Mouse (Mus musculus) megakaryocyte-erythroid progenitor cell, adult 5-6 weeks (primary cell): Measurements from ENCODE around the gene Slc10a7. TPM values are rescaled to one million over a fixed set of nuclear protein-coding genes. Genes with fewer than 3 reads are reported as not detected.

Experiments
- ATAC-seq: replicated peaks from 2 replicates; pipeline ENCODE4 v1.8.0; 2016; ENCODE audit warnings: mild to moderate bottlenecking, inconsistent platforms; ENCODE audit not compliant: severe bottlenecking, poor library complexity, low FRiP score, low TSS enrichment
- total RNA-seq, 2 experiments: library from RNA; stranded (forward) in 1 of 2; stranded (reverse) in 1 of 2; fragments of 200-1000, 215-1000 nt in 1 of 2; fragments of >200 nt in 1 of 2; fragmentation: Nextera tagmentation in 1 of 2; gene quantifications; 2 replicates each; pipeline ENCODE4 v1.2.3; 2014 to 2017

Gene Slc10a7
- total RNA-seq, 2 experiments from 2014 or later: 13.5 to 17.1 TPM

DNA sequence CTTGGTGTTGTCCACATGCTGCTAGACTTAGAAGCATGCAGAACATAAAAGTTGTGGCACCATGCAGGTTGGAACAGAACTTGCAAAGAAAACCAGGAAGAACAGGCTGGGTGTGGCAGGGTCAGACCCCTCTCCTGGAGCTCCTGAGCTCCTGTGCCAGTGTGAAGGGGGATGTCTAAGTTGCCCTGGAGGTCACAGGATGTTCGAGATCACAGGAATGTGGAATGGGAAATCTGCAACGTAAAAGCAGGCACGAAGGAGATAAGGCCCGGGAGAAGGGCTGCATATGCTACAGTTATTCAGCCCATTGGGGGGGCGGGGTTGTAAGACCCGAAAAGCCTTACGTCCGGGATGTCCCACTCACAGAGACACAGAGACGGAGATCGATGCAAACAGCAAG, 100.2 kb downstream of the Slc10a7 start:
- no peak for ATAC-seq

DNA sequence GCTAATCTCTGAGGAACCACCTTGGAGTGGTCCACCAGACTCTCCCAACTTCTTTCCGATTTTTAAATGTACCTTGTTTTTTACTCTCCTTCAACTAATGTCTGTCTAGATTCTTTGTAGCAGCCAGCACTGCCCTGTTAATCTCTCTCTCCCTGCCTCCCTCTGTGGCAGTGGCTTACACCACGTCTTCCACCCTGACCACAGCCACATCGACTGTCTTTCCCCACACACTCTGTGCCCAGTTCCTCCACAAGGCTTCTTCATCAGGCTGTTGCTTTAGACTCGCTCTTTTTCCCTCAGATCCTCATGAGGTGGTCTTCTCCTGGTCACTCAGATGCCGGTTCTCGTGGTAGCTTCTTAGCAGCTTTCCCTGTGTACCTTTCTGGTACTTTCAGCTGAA, 101.9 kb downstream of the Slc10a7 start:
- no peak for ATAC-seq

DNA sequence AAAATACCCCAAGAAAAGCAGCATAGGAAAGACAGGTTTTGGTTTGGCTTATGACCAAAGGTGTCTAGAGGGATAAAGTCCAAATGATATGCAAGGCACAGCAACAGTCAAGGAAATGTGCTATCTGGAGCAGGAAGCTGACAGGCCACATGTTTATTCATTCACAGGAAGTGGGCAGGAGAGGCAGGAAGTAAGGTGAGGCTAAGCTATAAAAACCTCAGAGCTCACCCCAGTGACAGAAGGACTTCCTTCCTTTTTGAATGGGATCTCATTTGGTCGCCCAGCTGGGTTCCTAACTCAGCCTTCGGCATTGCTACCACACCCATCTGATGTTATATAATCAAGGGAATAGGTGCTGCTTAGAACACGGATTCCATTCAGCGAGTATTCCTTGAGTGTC, 113.2 kb downstream of the Slc10a7 start:
- ATAC-seq: no peak

DNA sequence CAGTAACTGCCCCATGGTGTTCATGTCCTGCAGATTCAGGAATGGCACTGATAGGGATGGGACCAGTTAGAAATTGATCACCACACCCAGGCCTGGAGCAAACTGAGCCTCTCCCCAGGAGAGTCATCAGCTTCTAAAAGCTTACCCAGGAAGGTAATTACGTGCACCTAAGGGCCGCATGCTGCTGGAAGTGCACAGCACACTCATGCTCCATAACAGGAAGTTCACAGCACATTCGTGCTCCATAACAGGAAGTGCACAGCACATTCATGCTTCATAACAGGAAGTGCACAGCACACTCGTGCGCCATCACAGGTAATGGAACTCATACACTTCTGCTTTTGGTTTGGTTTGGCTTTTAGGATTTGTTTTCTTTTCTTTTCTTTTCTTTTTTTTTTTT, 114.8 kb downstream of the Slc10a7 start:
- no peak for ATAC-seq

DNA sequence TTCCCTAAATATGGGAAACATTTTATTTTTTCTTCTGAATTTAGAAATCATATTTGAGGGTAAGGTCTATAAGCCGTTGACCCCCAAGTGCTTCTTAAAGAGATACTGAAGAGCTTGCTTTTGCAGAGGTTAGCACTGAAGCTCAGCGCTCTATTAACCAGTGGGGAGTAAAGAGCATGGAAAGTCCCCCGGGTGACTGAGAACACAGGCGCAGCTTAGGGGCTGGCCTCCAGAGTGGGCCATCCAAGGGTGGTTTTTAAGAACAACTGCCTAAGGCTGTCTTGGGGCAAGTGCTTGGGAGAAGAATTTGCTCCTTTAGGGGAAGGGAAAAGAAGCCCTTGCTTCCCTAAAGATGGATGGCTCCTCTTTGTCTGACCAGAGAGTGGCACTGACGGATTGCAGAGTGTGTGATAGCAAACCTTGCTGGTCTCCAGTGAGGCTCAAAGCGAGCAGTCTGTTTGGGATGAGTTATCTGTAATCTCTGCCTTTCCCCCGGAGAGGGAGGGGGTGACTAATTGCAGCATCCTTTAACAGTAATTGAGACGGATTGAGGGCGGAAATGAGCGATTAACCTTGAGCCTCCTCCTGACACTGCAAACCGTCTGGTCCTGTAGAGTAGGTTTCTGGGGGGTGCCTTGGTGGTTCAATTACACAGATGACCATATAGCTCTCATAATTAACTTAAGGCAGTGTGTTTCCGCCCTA, 115.7 kb downstream of the Slc10a7 start:
- ATAC-seq: no peak

DNA sequence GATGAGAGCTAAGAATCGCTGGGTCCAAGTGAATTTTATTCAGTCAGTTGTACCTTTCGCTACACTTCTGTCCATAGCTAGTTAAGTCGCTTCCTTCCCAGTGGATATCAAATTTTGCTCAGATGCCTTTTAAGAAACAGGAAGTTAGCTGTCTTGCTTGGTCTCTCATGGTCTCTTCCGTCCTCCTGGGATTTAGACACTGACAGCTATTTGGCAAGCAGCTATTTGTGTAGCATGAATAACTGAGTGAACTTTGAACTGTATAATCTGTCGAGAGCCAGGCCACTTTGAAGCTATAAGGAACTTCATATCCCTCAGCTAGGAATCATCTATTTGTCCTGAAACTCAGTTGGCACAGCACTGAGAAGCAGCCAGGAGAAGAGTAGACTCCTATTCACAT, 117.5 kb downstream of the Slc10a7 start:
- ATAC-seq: no peak

DNA sequence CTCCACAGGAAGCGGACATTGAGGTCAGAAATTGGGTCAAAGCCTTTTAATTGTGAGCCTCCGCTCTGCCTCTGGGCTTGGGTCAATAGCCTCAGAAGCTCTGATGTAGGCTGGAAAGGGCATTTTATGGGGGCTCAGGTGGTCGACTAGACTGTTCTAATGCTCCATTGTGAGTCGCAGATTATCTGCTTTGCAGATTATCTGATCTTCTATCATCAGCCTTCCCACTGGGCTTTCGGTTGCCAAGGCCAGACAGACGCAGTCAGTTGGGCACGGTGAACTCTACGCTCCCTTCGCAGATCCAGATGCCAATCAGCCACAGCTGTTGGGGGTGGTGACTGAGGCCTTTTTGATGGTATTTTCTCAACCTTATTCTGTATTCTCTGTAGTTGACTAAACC, 118.6 kb downstream of the Slc10a7 start:
- no peak for ATAC-seq

DNA sequence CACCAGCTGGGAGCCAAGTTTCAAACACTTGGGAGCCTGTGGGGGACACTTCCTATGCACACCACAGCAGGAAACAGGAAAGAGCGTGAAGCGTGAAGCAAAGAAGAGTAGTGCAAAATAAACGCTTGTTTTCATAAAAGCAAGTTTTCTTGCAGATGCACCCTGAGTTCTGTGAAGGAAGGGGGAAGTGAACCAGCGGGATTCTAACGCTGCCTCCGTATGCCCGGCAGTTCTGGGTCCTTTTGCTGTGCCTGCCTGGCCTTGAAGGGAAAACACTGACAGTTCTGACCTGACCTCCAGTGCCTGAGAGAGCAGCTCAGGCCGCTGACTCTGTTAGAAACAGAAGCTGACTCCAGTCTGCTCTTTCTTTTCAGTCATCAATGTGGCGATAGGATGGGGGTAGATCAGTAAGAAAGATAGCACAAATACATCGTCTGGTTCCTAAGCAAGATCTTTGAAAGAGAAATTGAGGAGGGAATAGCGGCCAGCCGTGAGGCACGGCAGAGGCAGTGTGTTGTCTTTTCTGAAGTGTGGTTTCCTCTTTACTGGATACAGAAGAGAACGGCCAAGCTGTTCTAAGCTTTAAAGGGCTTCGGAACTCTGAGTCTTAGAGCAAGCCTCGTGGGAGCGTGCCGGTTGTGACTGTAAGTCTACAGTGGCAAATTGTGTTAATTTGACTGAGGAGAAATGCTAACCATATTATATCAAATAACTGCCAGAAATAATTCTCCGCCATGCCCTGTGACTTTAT, 121.4 kb downstream of the Slc10a7 start:
- 0 out of 2 replicates have a peak, but pooled peaks have one; percentile 34 for ATAC-seq

DNA sequence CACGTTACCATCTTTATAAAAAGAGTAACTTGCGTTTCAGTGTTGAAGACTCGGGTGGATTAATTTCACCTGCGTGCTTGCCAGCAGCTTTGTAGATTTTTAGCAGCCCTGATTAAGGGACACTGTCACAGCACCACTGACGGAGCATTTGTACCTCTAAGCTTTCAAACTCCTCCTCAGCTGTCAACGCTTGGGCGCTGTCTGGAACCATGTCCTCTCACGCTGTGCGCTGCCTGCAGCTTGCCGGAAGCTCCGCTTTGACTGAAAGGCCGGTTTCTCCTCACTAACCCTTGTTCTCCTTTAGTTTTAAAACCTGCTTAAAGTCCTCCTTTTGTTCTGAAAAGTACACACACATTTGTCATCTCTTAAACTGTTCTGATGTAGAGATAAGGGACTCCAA, 123.9 kb downstream of the Slc10a7 start:
- ATAC-seq: no peak

DNA sequence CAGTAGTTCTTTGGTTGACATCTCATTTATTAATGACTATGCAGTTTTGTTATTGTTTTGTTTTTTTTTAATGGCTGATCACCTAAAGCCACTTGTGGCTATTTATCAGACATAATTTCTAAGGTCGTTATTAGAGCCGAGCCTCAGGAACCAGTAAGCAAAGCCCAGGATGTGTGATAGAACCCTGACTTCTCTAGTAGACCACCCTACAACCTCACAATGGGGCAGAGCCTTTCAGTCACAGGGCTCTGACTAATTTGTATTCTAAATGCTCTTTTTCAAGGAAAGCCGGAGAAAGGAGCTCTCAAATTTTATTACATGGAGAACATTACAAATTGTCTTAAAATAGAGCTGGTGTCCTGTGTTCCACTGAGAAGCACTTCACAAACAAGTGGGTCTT, 124.9 kb downstream of the Slc10a7 start:
- ATAC-seq: no peak

DNA sequence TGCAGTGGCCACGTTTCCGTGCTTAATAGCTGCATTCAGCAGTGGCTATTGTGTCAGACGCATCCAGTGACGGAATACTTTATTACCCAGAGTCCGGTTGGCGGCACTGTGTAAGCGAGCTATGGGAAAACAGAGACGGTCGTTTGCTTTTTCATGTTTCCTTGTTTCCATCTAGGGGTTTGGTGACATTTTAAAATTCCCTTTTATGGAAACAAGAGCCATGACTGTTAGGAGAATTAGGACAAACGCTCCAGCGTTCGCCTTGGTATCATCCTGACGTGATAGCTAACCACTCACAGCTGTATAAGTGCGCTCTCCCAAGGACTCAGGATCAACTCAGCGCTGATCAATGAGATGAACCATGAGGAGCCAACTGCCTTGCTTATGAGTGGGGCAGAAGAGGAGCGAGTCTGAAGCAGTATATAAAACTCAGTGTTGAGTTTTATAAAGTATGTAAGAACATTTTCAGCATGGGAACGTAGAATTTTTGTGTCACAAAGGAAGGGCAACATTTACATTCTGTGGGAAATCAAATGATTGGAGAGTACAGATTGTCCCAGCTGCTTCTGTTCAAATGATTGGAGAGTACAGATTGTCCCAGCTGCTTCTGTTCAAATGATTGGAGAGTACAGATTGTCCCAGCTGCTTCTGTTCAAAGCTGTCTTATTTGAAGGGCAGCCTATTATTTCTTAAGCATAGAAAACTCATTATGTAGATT, 125.5 kb downstream of the Slc10a7 start:
- no peak for ATAC-seq

DNA sequence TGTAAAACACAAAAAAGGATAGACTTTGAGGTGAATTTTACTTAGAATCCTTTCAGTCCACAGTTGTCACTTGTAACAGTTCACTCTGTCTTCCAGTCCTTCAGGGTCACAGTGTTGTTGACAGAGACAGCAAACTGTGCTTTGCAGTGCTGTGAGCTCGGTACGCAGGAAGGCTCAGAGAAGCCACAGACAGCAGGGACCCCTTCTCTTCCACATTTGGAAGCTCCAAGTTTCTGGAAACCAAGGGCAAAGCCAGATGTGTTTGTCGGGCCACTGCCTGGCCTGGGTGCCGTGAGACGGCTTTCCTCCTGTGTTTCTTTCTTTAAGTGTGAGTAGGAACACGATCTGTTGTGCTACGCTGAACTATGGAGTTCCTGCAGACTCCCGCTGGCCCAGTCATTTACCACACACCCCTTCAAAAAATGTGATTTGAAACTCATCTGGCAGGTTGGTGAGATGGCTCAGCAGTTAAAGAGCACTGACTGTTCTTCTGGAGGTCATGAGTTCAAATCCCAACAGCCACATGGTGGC, 126.2 kb downstream of the Slc10a7 start:
- ATAC-seq: no peak

DNA sequence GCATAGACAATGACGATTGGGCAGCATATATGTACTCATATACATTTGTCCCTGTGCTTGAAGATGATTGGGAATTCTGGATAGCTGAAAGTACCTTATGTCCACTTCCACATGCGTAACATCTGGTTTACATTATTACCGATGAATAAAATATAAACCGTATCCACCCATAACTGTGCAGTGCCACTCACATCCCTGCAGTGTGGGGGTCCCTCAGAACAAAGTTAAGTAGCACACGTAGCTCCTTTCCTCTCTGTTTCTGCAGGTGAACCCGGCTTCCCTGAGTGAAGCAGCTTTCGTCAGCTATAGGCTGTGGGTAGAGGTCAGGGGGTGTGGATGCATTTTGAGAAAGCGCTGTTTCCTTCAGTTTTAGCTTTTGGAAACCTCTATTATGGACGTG, 132.8 kb downstream of the Slc10a7 start:
- no peak for ATAC-seq

DNA sequence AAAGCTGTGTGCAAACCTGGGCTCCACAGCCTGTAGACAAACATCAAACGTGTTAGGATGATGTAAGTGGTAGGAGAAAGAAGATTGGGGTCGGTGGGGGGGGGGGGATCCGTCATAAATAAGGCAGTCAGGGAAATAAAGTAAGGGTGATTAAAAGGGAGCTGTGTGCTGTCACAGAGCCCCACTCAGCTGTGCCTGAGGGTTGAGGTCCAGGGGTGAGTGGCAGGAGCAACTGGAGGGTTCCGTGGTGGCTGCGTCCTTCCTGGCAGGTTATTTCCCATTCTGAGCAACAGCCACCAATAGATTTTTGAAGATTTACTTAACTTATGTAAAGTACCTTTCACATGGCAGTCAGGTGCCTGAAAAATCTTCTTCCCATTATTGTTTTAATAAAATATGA, 133.2 kb downstream of the Slc10a7 start:
- ATAC-seq: no peak

DNA sequence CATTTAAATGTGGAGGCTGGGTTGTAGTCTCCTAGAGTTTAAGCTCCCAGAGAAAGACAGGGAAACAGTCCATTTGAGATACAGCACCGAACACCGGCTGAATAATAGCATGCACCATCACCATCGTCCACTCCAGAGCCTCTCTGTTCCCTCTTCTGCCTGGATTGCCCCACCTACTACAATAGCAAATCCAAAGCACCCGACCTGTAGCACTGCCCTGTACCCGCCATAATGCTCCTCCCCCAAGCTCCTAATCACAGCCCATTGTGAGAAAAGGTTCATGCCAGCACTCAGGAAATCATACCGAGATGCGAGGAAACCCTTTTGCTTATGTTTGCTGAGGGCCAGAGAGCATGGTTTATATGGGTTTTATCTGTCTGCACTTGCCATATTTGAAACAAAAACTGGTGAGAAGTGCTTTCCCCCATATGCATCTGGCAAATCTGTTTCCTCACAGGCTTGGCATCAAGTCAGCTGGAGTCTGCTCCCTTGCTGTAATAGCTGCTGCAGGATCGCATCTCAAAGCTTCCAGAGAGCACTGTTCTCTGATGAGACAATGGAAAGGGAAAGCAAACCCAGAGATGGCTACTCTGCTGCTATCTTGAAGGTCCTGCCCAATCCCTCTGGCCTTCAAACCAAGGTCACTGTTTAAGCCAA, 138.0 kb downstream of the Slc10a7 start:
- no peak for ATAC-seq

DNA sequence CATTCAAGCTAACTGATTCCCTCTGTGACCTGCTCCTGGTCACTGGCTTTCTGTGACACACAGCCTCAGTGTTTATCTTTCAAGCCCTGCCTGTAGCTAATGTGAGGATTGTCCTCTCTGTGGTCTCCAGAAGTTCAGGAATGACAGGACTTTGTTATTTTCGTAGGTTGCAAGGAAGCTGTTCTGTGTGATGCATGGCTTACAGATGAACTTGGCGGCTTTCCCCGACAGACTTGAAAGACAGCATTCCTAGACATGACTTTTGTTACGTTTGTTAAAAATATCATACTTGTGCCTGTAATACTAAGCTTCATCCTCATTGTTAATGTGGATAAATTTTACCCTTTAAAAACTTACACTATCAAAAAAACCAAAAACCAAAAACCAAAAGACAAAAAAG, 138.7 kb downstream of the Slc10a7 start:
- ATAC-seq: no peak

DNA sequence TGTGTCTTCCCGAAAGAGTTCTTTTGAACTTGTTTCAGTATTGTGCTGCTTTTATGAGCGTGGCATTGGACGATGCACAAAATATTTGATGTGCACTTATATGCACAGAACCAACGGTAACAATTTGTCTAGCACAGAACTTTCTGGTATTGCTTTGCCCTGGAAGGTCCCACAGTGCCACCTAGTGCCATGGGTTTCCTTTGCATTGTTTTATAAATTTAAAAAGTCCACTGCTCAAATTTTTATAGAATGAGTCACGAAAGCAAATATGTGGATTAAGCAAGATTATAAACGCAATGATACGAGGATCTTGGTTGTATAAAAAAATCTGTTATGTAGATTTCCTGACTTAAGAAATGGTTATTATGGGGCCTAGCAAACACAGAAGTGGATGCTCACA, 139.8 kb downstream of the Slc10a7 start:
- no peak for ATAC-seq

DNA sequence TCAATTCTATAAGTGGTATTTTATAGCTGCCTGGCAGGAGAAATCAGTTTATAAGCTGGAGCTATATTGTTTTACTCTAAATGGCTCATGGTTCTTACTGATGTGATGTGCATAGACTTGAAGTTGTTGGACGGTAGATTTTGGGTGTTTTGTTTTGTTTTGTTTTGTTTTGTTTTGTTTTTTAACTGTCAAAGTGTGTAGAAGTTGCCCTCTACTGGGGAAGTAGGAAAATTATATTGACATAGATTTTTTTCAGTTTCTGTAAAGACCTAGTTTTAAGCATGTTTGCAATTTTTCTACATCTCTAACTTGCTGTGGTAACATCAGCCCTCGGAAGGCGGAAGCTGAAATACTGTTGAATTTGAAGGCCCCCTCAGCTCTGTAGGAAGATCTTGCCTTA, 142.5 kb downstream of the Slc10a7 start:
- no peak for ATAC-seq

DNA sequence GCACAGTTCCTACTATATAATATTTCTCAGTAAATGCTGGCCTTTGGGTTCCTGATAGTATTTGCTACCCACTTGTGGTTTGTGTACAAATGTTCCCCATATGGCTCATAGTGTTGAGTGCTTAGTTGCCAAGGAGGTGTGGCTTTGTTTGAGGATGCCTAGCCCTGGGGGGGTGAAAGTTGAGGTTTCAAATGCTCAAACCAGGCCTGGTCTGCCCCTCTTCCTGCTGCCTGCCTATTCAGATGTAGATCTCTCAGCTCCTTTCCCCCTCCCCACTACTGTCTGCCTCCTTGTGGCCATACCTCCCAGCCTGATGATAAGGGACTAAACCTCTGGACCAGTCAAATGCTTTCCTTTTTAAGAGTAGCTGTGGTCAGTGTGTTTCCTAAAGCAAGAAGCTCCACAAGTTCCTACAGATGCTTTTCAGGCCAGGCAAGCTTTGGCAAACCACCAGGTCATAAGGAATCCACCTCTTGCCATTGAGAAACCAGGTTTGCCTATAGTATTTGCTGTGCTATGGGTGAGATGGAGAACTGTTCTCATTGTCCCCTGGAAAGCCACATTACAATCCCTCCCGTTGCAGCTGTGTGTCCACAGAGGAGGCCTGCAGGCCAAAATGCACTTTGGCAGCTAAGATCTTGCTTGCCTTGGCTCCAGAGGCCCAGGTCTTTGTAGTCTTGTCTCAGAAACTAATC, 146.4 kb downstream of the Slc10a7 start:
- no peak for ATAC-seq
